ENCODE assay signal across 8 mouse cellular contexts in the genomic region with DNA sequence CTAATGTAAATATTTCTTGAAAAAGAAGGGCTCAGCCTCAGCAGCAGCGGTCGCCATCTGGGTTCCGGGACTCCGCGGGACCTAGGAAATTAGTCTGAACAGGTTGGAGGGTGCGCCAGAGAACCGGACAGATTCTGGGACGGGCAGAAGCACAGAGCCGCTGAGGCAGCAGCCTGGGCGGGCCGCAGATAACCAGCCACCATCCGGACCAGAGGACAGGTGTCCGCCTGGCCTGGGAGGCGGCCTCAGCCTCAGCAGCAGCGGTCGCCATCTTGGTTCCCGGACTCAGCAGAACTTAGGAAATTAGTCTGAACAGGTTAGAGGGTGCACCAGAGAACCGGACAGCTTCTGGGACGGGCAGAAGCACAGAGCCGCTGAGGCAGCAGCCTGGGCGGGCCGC.
DNase-seq lines count a peak whose midpoint lies in the region; TF ChIP-seq lines count a peak whose summit lies in the region.
"Not testable (repeated sequence)": the region's sequence is repeated elsewhere in the genome, so short reads cannot be mapped to it uniquely, and the experiment has no call there.

No protein-coding gene starts in this region.

- not testable (repeated sequence) for H3K27ac ChIP-seq in layer of hippocampus, adult 2 months

- not testable (repeated sequence) for H3K4me3 ChIP-seq in layer of hippocampus, adult 2 months

- peak; percentile 4 to 9 for DNase-seq in B cell, adult 2 months
- peak; percentile 6 for DNase-seq in cerebellum, adult 11 months
- DNase-seq in frontal cortex, postnatal 36 days (ENCODE audit: low spot score in 2 of 2): peak; percentile 0 to 3
- DNase-seq in heart, postnatal 14 days: peak; percentile 16 to 29
- DNase-seq in layer of hippocampus, adult 2 months (ENCODE audit: low spot score in 2 of 2): peak; percentile 8 to 21
- peak; percentile 6 to 8 for DNase-seq in lung, adult 18-20 months
- peak; percentile 10 for DNase-seq in right cerebral cortex, postnatal 25 days
- peak; percentile 19 for DNase-seq in thymus, postnatal 25 days

- TF ChIP-seq CTCF in layer of hippocampus, adult 2 months (conservative IDR thresholded peaks at IDR 0.05): not testable (repeated sequence)

- intact Hi-C loops in heart, postnatal 14 days (cut with DNase I): not testable (repeated sequence)
